24 mouse cellular contexts compared by ENCODE assay signal in genomic region chr11:83913824-83914311, GRCm38 (mm10). TPM values are rescaled to one million over a fixed set of nuclear protein-coding genes. Genes with fewer than 3 reads are reported as not detected.
A peak's percentile ranks its signal among the peaks of the same experiment; 100 is the strongest.
DNase-seq lines count a peak whose midpoint lies in the region; ATAC-seq lines count a peak whose summit lies in the region.
"Had no signal": no experiment of that assay in that cellular context is flagged by ENCODE, and none has a peak within 500 bp of the region (broad histone marks: within the 10 kb centered on the region; RNA-seq: fewer than 3 reads in every experiment).

No protein-coding gene starts in this region.

- no peak overlapping the region for H3K4me3 ChIP-seq in liver, embryonic 15.5 days (replicated peaks)
- no peak overlapping the region for H3K4me3 ChIP-seq in liver, embryonic 11.5 days (ENCODE audit: low read depth, low read length)
- H3K4me3 ChIP-seq: embryonic facial prominence, embryonic 10.5 days; forebrain, embryonic 12.5 days; heart, adult 2 months; hindbrain, embryonic 15.5 days; limb, embryonic 12.5 days; lung, embryonic 15.5 days; stomach, embryonic 15.5 days had no signal

- DNase-seq in kidney, adult 11 months: peak; percentile 8
- DNase-seq in kidney, adult 18-20 months: no peak
- DNase-seq in liver, embryonic 11.5 days (ENCODE audit: low spot score): no peak
- peak; percentile 31 for DNase-seq in lung, postnatal 36 days
- DNase-seq in left cerebral cortex, postnatal 25 days (ENCODE audit: low spot score in 2 of 2): no peak
- no peak for DNase-seq in cerebellum, adult 9-11 months
- DNase-seq: cerebellum, adult 2 months; gastrocnemius, postnatal 14 days; heart, adult 2 months; heart, postnatal 36 days; kidney, adult 8-10 months; layer of hippocampus, adult 9-11 months; right cerebral cortex, postnatal 25 days; thymus, adult 18-20 months had no signal

- WGBS in liver, embryonic 15.5 days (ENCODE audit: insufficient replicate concordance): 22% methylated on average over 8 of the region's 8 CpGs
- 52% methylated on average over 8 of the region's 8 CpGs for whole genome bisulfite sequencing in liver, embryonic 11.5 days

- H3K36me3 ChIP-seq in liver, embryonic 15.5 days (replicated peaks): no peaks in the 10 kb centered on the region
- no peaks in the 10 kb centered on the region for H3K36me3 ChIP-seq in liver, embryonic 11.5 days (ENCODE audit: control insufficient read depth, insufficient read depth, low read length)
- H3K36me3 ChIP-seq: embryonic facial prominence, embryonic 10.5 days; forebrain, embryonic 12.5 days; G1E; hindbrain, embryonic 15.5 days; limb, embryonic 12.5 days; lung, embryonic 15.5 days; stomach, embryonic 15.5 days had no signal

- H3K27me3 ChIP-seq in liver, embryonic 15.5 days: no peaks in the 10 kb centered on the region
- no peaks in the 10 kb centered on the region for H3K27me3 ChIP-seq in liver, embryonic 11.5 days (replicated peaks; ENCODE audit: control insufficient read depth, insufficient read depth, low read length)
- H3K27me3 ChIP-seq: hindbrain, embryonic 15.5 days; limb, embryonic 12.5 days; lung, embryonic 15.5 days; stomach, embryonic 15.5 days had no signal

- no peak overlapping the region for H3K4me2 ChIP-seq in liver, embryonic 15.5 days
- no peak overlapping the region for H3K4me2 ChIP-seq in liver, embryonic 11.5 days
- H3K4me2 ChIP-seq: forebrain, embryonic 12.5 days; hindbrain, embryonic 15.5 days; limb, embryonic 12.5 days; lung, embryonic 15.5 days; stomach, embryonic 15.5 days had no signal

- no peak overlapping the region for H3K9ac ChIP-seq in liver, embryonic 15.5 days
- no peak overlapping the region for H3K9ac ChIP-seq in liver, embryonic 11.5 days (ENCODE audit: low read depth, low read length)
- H3K9ac ChIP-seq: forebrain, embryonic 12.5 days; hindbrain, embryonic 15.5 days; limb, embryonic 12.5 days; lung, embryonic 15.5 days; stomach, embryonic 15.5 days had no signal

- intact Hi-C loops in left cerebral cortex, postnatal 25 days (cut with DNase I): no loop called here

- no peaks in the 10 kb centered on the region for H3K9me3 ChIP-seq in liver, embryonic 15.5 days (replicated peaks)
- H3K9me3 ChIP-seq in liver, embryonic 11.5 days (ENCODE audit: control insufficient read depth, low read length): no peaks in the 10 kb centered on the region
- H3K9me3 ChIP-seq: embryonic facial prominence, embryonic 10.5 days; forebrain, embryonic 12.5 days; G1E; hindbrain, embryonic 15.5 days; limb, embryonic 12.5 days; lung, embryonic 15.5 days; stomach, embryonic 15.5 days had no signal

- peak overlapping the region; percentile 53; the same call in 1 of the 2 replicates for H3K27ac ChIP-seq in liver, embryonic 15.5 days (replicated peaks)
- H3K27ac ChIP-seq in liver, embryonic 11.5 days (ENCODE audit: low read depth, low read length): no peak overlapping the region
- H3K27ac ChIP-seq: embryonic facial prominence, embryonic 10.5 days; forebrain, embryonic 12.5 days; heart, adult 2 months; hindbrain, embryonic 15.5 days; limb, embryonic 12.5 days; lung, embryonic 15.5 days; stomach, embryonic 15.5 days had no signal

- ATAC-seq in liver, embryonic 15.5 days (ENCODE audit: insufficient read depth): peak; percentile 42; the same call in 1 of the 2 replicates
- no peak for ATAC-seq in liver, embryonic 11.5 days (replicated peaks; ENCODE audit: low FRiP score)
- peak; percentile 66 for ATAC-seq in common myeloid progenitor, adult 5-6 weeks (replicated peaks; ENCODE audit: low read depth, poor library complexity, severe bottlenecking)
- ATAC-seq: midbrain, embryonic 16.5 days had no signal

- peaks cover 12% of the 10 kb centered on the region for H3K4me1 ChIP-seq in liver, embryonic 15.5 days (replicated peaks)
- no peaks in the 10 kb centered on the region for H3K4me1 ChIP-seq in liver, embryonic 11.5 days (replicated peaks; ENCODE audit: control insufficient read depth, insufficient read depth, low read length)
- H3K4me1 ChIP-seq: embryonic facial prominence, embryonic 10.5 days; forebrain, embryonic 12.5 days; hindbrain, embryonic 15.5 days; limb, embryonic 12.5 days; stomach, embryonic 15.5 days had no signal

RNA-seq across cellular contexts. Expression of gene Ddx52, which starts 28.0 kb away (rescaled TPM):
- 12.3 and 13.0 TPM in 2 replicates for polyA plus RNA-seq in liver, embryonic 15.5 days (2015; fragmentation: Nextera tagmentation; extraction: Ambion mirVana)
- 38.1 and 42.3 TPM in 2 replicates for polyA plus RNA-seq in liver, embryonic 11.5 days (2014; fragmentation: Nextera tagmentation; extraction: Ambion mirVana)
- total RNA-seq in common myeloid progenitor, adult 5-6 weeks (2017): 68.2 and 71.4 TPM in 2 replicates
- 10 to 100 TPM; 12.5 to 13.7 TPM for total RNA-seq in left cerebral cortex, postnatal 25 days (2021)

RNA-seq across cellular contexts. Expression of gene Synrg, which starts 50.4 kb away (rescaled TPM):
- polyA plus RNA-seq in liver, embryonic 15.5 days (2015; fragmentation: Nextera tagmentation; extraction: Ambion mirVana): 5.2 and 5.4 TPM in 2 replicates
- polyA plus RNA-seq in liver, embryonic 11.5 days (2014; fragmentation: Nextera tagmentation; extraction: Ambion mirVana): 9.0 and 11.5 TPM in 2 replicates
- 17.5 and 21.0 TPM in 2 replicates for total RNA-seq in common myeloid progenitor, adult 5-6 weeks (2017)
- 10 to 100 TPM; 53.1 to 58.3 TPM for total RNA-seq in left cerebral cortex, postnatal 25 days (2021)

Comparison
In these comparisons a context has a peak if more than half of its experiments do, and no peak if none do; other contexts are left out.
1. DNase-seq: peak in kidney, adult 11 months (single experiment) and lung, postnatal 36 days (single experiment); none in kidney, adult 18-20 months (single experiment), liver, embryonic 11.5 days (single experiment), left cerebral cortex, postnatal 25 days (0 of 2) and cerebellum, adult 9-11 months (single experiment).